Mouse (Mus musculus): ENCODE measurements around the gene Stk33. TPM values are rescaled to one million over a fixed set of nuclear protein-coding genes. Genes with fewer than 3 reads are reported as not detected.

The Stk33 gene
- not detected in 2 replicates for polyA plus RNA-seq (2015; fragmentation: Nextera tagmentation; extraction: Ambion mirVana)

DNA sequence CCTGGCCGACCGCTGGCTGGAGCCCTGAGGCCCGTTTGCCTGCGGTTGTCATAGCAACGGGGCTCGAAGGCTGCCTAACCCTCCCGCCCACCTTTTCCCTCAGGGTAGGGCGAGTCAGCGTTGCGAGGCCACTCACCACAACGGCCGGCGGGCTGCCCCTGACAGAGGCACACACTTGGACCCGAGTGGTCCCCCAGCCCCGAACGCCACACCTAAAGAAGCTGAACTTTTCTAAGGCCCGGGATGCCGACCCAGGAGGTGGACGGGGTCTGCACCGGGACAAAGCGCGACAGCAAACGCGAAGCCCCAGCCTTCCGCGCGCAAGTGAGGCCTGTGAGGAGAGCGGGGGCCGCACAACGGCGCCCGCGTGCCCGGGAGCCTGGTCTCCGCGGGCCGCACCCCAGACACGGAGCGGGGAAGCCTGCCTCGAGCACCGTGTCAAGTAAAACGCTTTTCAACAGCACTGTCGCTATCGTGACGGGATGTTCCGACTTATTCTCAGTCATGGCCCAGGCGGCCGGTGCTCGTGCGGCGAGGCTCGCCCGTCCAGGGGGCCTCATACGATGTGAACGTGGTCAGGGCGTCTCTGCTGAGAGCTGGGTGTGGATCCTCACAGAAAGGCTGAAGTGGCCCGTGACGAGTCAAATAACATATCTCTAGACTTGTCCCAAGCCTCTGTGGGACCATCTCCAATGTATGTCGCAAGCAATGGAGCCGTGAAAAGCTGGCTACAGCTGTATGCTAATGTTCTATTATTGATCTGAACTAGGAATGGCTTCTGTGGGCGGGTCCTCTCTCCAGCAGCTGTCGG, at the start of gene Stk33:
TSS of gene Stk33 (minus strand) at position 301 of the 811 bp plus-strand sequence.
- Histone ChIP-seq H3K4me2 (ENCODE audit: low read depth, low read length) (peak within 1 kb of the TSS; percentile 71), H3K36me3 (replicated peaks; ENCODE audit: insufficient read depth, low read length) (no peaks in the 10 kb centered on the region), H3K4me1 (ENCODE audit: insufficient read depth) (peaks cover 11% of the 10 kb centered on the region), H3K4me3 (ENCODE audit: low read depth, low read length) (peak within 1 kb of the TSS; percentile 39), H3K27ac (ENCODE audit: low read depth) (no peak within 1 kb of the TSS), H3K9ac (replicated peaks) (no peak within 1 kb of the TSS; the same call in 1 of the 2 replicates), H3K9me3 (ENCODE audit: low read length) (no peaks in the 10 kb centered on the region), H3K27me3 (ENCODE audit: insufficient read depth, low read length) (peaks cover 23% of the 10 kb centered on the region)
- 2% methylated on average over 62 of the region's 62 CpGs for WGBS (ENCODE audit: insufficient replicate concordance)
- TF ChIP-seq EP300 (IDR thresholded peaks at IDR 0.05; ENCODE audit: low read depth) (no peak), CTCF (IDR thresholded peaks at IDR 0.05; ENCODE audit: low read depth) (no peak)
- peak; percentile 73 for ATAC-seq
- peak; percentile 31 for DNase-seq

DNA sequence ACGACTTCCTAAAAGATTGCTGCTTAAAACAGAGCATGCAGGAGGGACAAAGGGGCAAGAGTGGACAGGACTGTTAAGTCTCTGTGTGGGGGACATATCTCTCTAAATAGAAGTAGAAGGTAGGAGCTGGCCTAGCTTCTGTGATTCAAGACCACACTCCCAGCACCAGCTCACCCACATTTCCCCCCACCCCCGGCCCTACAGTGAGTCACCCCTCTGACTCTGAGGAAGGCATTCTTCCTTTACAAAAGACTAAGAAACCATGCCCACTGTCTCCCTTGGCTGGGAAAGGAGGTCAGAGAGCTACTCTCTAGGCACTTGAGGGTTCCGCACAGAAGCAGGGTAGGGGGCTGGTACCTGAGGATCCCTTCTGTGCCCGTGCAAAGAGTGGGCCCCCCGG, 45.3 kb upstream of the Stk33 start:
- H3K9ac ChIP-seq (replicated peaks) = no peak overlapping the region
- no peak overlapping the region for H3K27ac ChIP-seq (ENCODE audit: low read depth)
- no peaks in the 10 kb centered on the region for H3K36me3 ChIP-seq (replicated peaks; ENCODE audit: insufficient read depth, low read length)
- no peak for TF ChIP-seq EP300 (IDR thresholded peaks at IDR 0.05; ENCODE audit: low read depth)
- TF ChIP-seq CTCF (IDR thresholded peaks at IDR 0.05; ENCODE audit: low read depth) = no peak
- no peak overlapping the region for H3K4me3 ChIP-seq (ENCODE audit: low read depth, low read length)
- ATAC-seq (no peak), DNase-seq (no peak)
- WGBS (ENCODE audit: insufficient replicate concordance) = 56% methylated on average over 5 of the region's 5 CpGs
- H3K4me1 ChIP-seq (ENCODE audit: insufficient read depth) = no peaks in the 10 kb centered on the region
- no peaks in the 10 kb centered on the region for H3K9me3 ChIP-seq (ENCODE audit: low read length)
- no peak overlapping the region for H3K4me2 ChIP-seq (ENCODE audit: low read depth, low read length)
- no peaks in the 10 kb centered on the region for H3K27me3 ChIP-seq (ENCODE audit: insufficient read depth, low read length)

DNA sequence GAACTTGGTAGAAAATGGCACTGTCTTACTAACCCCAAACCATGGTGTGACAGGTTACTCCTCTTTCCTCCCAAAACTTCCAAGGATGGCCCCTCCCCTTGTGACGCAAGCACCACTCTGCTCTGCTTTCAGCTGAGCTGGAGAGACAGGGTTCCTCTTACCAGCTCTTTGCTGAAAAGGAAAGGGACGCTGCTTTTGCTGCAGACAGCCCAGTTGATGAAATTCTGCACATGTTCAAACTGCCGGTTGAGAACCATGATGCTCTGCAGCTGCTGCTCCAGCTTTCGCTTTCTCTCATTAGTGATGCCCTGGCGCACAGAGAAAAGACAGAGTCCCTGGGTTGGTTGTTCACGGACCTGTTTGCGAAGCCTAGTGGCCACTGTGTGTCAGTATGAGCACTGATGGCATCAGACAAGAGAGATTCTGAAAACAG, 41.9 kb upstream of the Stk33 start:
- DNase-seq = no peak
- H3K36me3 ChIP-seq (replicated peaks; ENCODE audit: insufficient read depth, low read length) = no peaks in the 10 kb centered on the region
- no peaks in the 10 kb centered on the region for H3K9me3 ChIP-seq (ENCODE audit: low read length)
- ATAC-seq = no peak
- 37% methylated on average over 7 of the region's 7 CpGs for WGBS (ENCODE audit: insufficient replicate concordance)
- no peak overlapping the region for H3K9ac ChIP-seq (replicated peaks)
- H3K27ac ChIP-seq (ENCODE audit: low read depth) = no peak overlapping the region
- H3K4me2 ChIP-seq (ENCODE audit: low read depth, low read length) = no peak overlapping the region
- H3K4me1 ChIP-seq (ENCODE audit: insufficient read depth) = no peaks in the 10 kb centered on the region
- TF ChIP-seq EP300 (IDR thresholded peaks at IDR 0.05; ENCODE audit: low read depth) (no peak), CTCF (IDR thresholded peaks at IDR 0.05; ENCODE audit: low read depth) (no peak)
- no peak overlapping the region for H3K4me3 ChIP-seq (ENCODE audit: low read depth, low read length)
- no peaks in the 10 kb centered on the region for H3K27me3 ChIP-seq (ENCODE audit: insufficient read depth, low read length)

DNA sequence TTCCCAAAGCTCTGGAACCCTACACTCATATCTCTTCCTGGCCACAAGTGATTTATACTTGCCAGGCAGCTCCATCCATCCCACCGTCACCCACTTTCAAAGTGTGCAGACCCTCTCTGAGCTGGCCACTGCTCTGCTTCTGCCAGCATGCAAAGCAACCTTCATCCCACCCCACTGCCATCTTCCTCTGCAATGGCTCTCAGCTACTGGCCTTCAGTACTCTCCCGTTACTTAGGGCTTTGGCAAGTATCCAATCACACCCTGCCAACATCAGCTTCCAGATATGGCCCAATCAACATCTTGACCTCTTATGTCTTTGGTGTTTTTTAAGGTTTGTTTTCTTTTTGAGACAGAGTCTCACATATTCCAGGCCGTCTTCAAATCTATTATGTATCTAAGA, 39.0 kb upstream of the Stk33 start:
- no peak for TF ChIP-seq EP300 (IDR thresholded peaks at IDR 0.05; ENCODE audit: low read depth)
- TF ChIP-seq CTCF (IDR thresholded peaks at IDR 0.05; ENCODE audit: low read depth) = no peak
- H3K9me3 ChIP-seq (ENCODE audit: low read length) = no peaks in the 10 kb centered on the region
- no peak for DNase-seq
- no peak overlapping the region for H3K9ac ChIP-seq (replicated peaks)
- no peaks in the 10 kb centered on the region for H3K36me3 ChIP-seq (replicated peaks; ENCODE audit: insufficient read depth, low read length)
- 75% methylated on average over 3 of the region's 3 CpGs for WGBS (ENCODE audit: insufficient replicate concordance)
- H3K27me3 ChIP-seq (ENCODE audit: insufficient read depth, low read length) = no peaks in the 10 kb centered on the region
- no peak overlapping the region for H3K27ac ChIP-seq (ENCODE audit: low read depth)
- no peak overlapping the region for H3K4me2 ChIP-seq (ENCODE audit: low read depth, low read length)
- H3K4me1 ChIP-seq (ENCODE audit: insufficient read depth) = no peaks in the 10 kb centered on the region
- ATAC-seq = no peak
- no peak overlapping the region for H3K4me3 ChIP-seq (ENCODE audit: low read depth, low read length)

DNA sequence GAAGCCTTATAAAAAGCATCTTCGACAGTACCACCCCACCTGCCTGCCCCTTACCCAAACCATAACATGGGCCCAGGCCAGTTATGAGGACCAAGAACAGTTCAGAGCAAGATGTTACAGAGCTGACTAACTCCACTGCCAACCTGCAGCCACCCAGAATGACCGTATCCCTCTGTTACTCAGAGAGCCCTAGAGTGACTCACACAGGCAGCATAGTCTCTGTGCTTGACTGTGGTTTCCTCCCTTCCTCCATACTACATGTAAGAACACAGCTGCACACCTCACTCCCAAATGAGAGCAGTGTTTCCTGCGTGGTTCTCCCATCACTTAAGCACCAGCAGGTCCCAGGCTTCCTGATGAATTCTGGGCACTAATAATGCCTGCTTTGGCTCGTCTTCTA, 31.8 kb upstream of the Stk33 start:
- ATAC-seq (no peak), DNase-seq (no peak)
- Histone ChIP-seq H3K4me3 (ENCODE audit: low read depth, low read length) (no peak overlapping the region), H3K9ac (replicated peaks) (no peak overlapping the region), H3K4me2 (ENCODE audit: low read depth, low read length) (no peak overlapping the region), H3K27me3 (ENCODE audit: insufficient read depth, low read length) (no peaks in the 10 kb centered on the region), H3K36me3 (replicated peaks; ENCODE audit: insufficient read depth, low read length) (no peaks in the 10 kb centered on the region), H3K9me3 (ENCODE audit: low read length) (no peaks in the 10 kb centered on the region), H3K27ac (ENCODE audit: low read depth) (no peak overlapping the region), H3K4me1 (ENCODE audit: insufficient read depth) (no peaks in the 10 kb centered on the region)
- WGBS (ENCODE audit: insufficient replicate concordance) = 56% methylated on average over 4 of the region's 4 CpGs
- TF ChIP-seq CTCF (IDR thresholded peaks at IDR 0.05; ENCODE audit: low read depth) (no peak), EP300 (IDR thresholded peaks at IDR 0.05; ENCODE audit: low read depth) (no peak)

DNA sequence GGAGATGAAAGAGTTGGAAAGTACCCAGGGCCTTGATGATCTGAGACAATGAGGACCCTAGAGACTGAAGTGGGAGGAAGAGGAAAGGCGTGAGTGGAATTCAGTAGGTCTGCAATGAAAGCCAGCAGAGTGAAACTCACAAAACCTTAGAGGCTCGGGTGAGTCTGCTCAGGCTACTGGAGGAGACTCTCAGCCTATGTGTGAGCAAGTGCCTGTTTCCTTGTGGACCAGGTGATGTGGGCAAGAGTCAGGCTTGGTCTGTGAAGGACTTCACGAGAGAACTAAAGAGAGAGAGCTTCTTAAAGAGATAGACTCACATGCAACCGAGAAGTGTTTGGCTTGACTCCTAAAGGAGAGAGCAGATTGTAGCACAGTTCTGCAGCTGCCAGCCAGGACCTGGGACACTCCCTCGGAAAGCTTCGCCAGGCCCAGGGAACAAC, 29.4 kb upstream of the Stk33 start:
- ATAC-seq = no peak
- Histone ChIP-seq H3K9ac (replicated peaks) (no peak overlapping the region), H3K9me3 (ENCODE audit: low read length) (no peaks in the 10 kb centered on the region), H3K27ac (ENCODE audit: low read depth) (no peak overlapping the region), H3K4me2 (ENCODE audit: low read depth, low read length) (no peak overlapping the region), H3K4me3 (ENCODE audit: low read depth, low read length) (no peak overlapping the region), H3K4me1 (ENCODE audit: insufficient read depth) (no peaks in the 10 kb centered on the region), H3K36me3 (replicated peaks; ENCODE audit: insufficient read depth, low read length) (no peaks in the 10 kb centered on the region), H3K27me3 (ENCODE audit: insufficient read depth, low read length) (no peaks in the 10 kb centered on the region)
- WGBS (ENCODE audit: insufficient replicate concordance) = 52% methylated on average over 6 of the region's 6 CpGs
- TF ChIP-seq EP300 (IDR thresholded peaks at IDR 0.05; ENCODE audit: low read depth) (no peak), CTCF (IDR thresholded peaks at IDR 0.05; ENCODE audit: low read depth) (no peak)
- DNase-seq = no peak

All from liver, postnatal 0 days (tissue).